Mouse (Mus musculus) v-Abl transformed pro-B cells (cell line): ENCODE data around the gene Rpl6.

Source experiments
- in situ Hi-C, 2 experiments: fragments of 400-800 bp; cut with MboI; formaldehyde crosslinking; loops; one replicate each; pipeline ENCODE4 v1.15.1; 2025; ENCODE audit not compliant: unreplicated experiment in 2 of 2

The Rpl6 gene

GRCm38 (mm10) chr5:121204132-121205089 is at the start of gene Rpl6:
Gene Rpl6 (plus strand): TSS chr5:121204481.
- in situ Hi-C loops: loop anchor here in 1 of 2 experiments (10.0 kb wide), 1 partner anchor 270 kb away; no protein-coding TSS in a partner anchor

GRCm38 (mm10) chr5:121156121-121156520 is 48.2 kb upstream of the Rpl6 start:
- in situ Hi-C loops: no loop called here

- in situ Hi-C loops: no loop called here
Measured at GRCm38 (mm10) chr5:121157017-121157416, 47.3 kb upstream of the Rpl6 start.

GRCm38 (mm10) chr5:121157489-121157888 is 46.8 kb upstream of the Rpl6 start:
- in situ Hi-C loops: no loop called here

GRCm38 (mm10) chr5:121158966-121159365 is 45.3 kb upstream of the Rpl6 start:
- in situ Hi-C loops: no loop called here

- in situ Hi-C loops: no loop called here
Measured at GRCm38 (mm10) chr5:121162285-121162684, 42.0 kb upstream of the Rpl6 start.

- in situ Hi-C loops: no loop called here
Measured at GRCm38 (mm10) chr5:121162923-121163322, 41.4 kb upstream of the Rpl6 start.

- in situ Hi-C loops: no loop called here
Measured at GRCm38 (mm10) chr5:121166884-121167283, 37.4 kb upstream of the Rpl6 start.

- in situ Hi-C loops: no loop called here
Measured at GRCm38 (mm10) chr5:121169588-121169987, 34.7 kb upstream of the Rpl6 start.

GRCm38 (mm10) chr5:121172835-121173234 is 31.4 kb upstream of the Rpl6 start:
- in situ Hi-C loops: no loop called here

GRCm38 (mm10) chr5:121179077-121179857 is 25.0 kb upstream of the Rpl6 start:
- in situ Hi-C loops: no loop called here

GRCm38 (mm10) chr5:121183269-121183668 is 21.0 kb upstream of the Rpl6 start:
- in situ Hi-C loops: no loop called here

GRCm38 (mm10) chr5:121184375-121184774 is 19.9 kb upstream of the Rpl6 start:
- in situ Hi-C loops: no loop called here

GRCm38 (mm10) chr5:121184945-121185551 is 19.2 kb upstream of the Rpl6 start:
- in situ Hi-C loops: no loop called here

GRCm38 (mm10) chr5:121187580-121188001 is 16.7 kb upstream of the Rpl6 start:
- in situ Hi-C loops: no loop called here

- in situ Hi-C loops: no loop called here
Measured at GRCm38 (mm10) chr5:121188265-121188664, 16.0 kb upstream of the Rpl6 start.

- in situ Hi-C loops: no loop called here
Measured at GRCm38 (mm10) chr5:121189182-121189581, 15.1 kb upstream of the Rpl6 start.

- in situ Hi-C loops: no loop called here
Measured at GRCm38 (mm10) chr5:121190210-121190835, 14.0 kb upstream of the Rpl6 start.

- in situ Hi-C loops: no loop called here
Measured at GRCm38 (mm10) chr5:121190836-121191583, 13.3 kb upstream of the Rpl6 start, which contains the start of gene Ptpn11. Gene Ptpn11 (minus strand): TSS chr5:121191397.

GRCm38 (mm10) chr5:121191584-121191906 is 12.7 kb upstream of the Rpl6 start:
- in situ Hi-C loops: no loop called here
